Mouse (Mus musculus) heart, embryonic 11.5 days (tissue): Measurements from ENCODE around the gene Prrx2. TPM values are rescaled to one million over a fixed set of nuclear protein-coding genes. Genes with fewer than 3 reads are reported as not detected.

Experiments used
- ATAC-seq: fragments of 200-750 bp; cut with Nextera tagmentation; replicated peaks from 2 replicates; pipeline ENCODE4 v1.8.0; 2017; ENCODE audit warnings: moderate library complexity; ENCODE audit not compliant: insufficient number of reproducible peaks, low FRiP score, low TSS enrichment
- H3K27ac ChIP-seq: fragments of 300-500 bp; sonication (generic); 2 replicates; pipeline ENCODE4 v1.5.1; 2014; ENCODE audit warnings: mild to moderate bottlenecking, low read depth, low read length
- H3K27me3 ChIP-seq: fragments of 300-500 bp; sonication (generic); 2 replicates; pipeline ENCODE4 v1.6.1; 2014; ENCODE audit warnings: mild to moderate bottlenecking, low read length, mixed read lengths; ENCODE audit not compliant: control insufficient read depth, insufficient read depth
- H3K36me3 ChIP-seq: fragments of 300-500 bp; sonication (generic); 2 replicates; pipeline ENCODE4 v1.6.1; 2014; ENCODE audit warnings: mild to moderate bottlenecking, low read length, moderate library complexity, mixed read lengths; ENCODE audit not compliant: control insufficient read depth, insufficient read depth
- H3K4me1 ChIP-seq: fragments of 300-500 bp; sonication (generic); 2 replicates; pipeline ENCODE4 v1.6.1; 2014; ENCODE audit warnings: low read length; ENCODE audit not compliant: control insufficient read depth, insufficient read depth
- H3K4me2 ChIP-seq: fragments of 300-500 bp; sonication (generic); 2 replicates; pipeline ENCODE4 v1.6.1; 2014; ENCODE audit warnings: mild to moderate bottlenecking, moderate library complexity
- H3K4me3 ChIP-seq: fragments of 300-500 bp; sonication (generic); 2 replicates; pipeline ENCODE4 v1.5.1; 2014; ENCODE audit warnings: low read depth, low read length
- H3K9ac ChIP-seq: fragments of 300-500 bp; sonication (generic); 2 replicates; pipeline ENCODE4 v1.6.1; 2014; ENCODE audit warnings: mild to moderate bottlenecking, low read depth, low read length, moderate library complexity
- H3K9me3 ChIP-seq: fragments of 300-500 bp; sonication (generic); replicated peaks from 2 replicates; pipeline ENCODE4 v1.6.1; 2016; ENCODE audit warnings: low read length; ENCODE audit not compliant: control insufficient read depth
- WGBS: fragments of 180-500 bp; shearing (Covaris S2); extraction: QIAGEN DNeasy Blood & Tissue Kit; methylation state at CpG from one replicate; pipeline ENCODE4 v1.1.7; 2014; ENCODE audit not compliant: insufficient replicate concordance; 5-methylcytosine and 5-hydroxymethylcytosine counted together
- polyA plus RNA-seq: library from polyadenylated mRNA; unstranded; fragments of >200 nt; fragmentation: Nextera tagmentation; extraction: Ambion mirVana; gene quantifications from 2 replicates; pipeline ENCODE4 v1.2.1, GENCODE M21; 2014

Gene Prrx2
- polyA plus RNA-seq, 1 experiment from 2014 or later: 55.8 TPM

- peaks cover 59% of the 10 kb centered on the region for H3K4me1 ChIP-seq
- 59% methylated on average over 8 of the region's 8 CpGs for WGBS
These were observed 13.4 kb downstream of the Prrx2 start for GRCm38 (mm10) chr2:30848184-30848583.

GRCm38 (mm10) chr2:30850581-30850980 is 15.8 kb downstream of the Prrx2 start:
- Histone ChIP-seq H3K4me3 (no peak overlapping the region), H3K27ac (no peak overlapping the region), H3K9me3 (no peaks in the 10 kb centered on the region), H3K4me1 (peaks cover 69% of the 10 kb centered on the region), H3K4me2 (no peak overlapping the region), H3K36me3 (no peaks in the 10 kb centered on the region), H3K27me3 (no peaks in the 10 kb centered on the region; the same call in 1 of the 2 replicates), H3K9ac (peak overlapping the region; percentile 50; the same call in 1 of the 2 replicates)
- WGBS: 27% methylated on average over 6 of the region's 6 CpGs
- ATAC-seq: no peak

More at GRCm38 (mm10) chr2:30848184-30848583, 13.4 kb downstream of the Prrx2 start:
- H3K9ac ChIP-seq: no peak overlapping the region
- H3K36me3 ChIP-seq: no peaks in the 10 kb centered on the region
- H3K27me3 ChIP-seq: peaks cover 11% of the 10 kb centered on the region; the same call in 1 of the 2 replicates
- no peak overlapping the region for H3K4me2 ChIP-seq
- H3K4me3 ChIP-seq: no peak overlapping the region
- no peak for ATAC-seq
- H3K9me3 ChIP-seq: no peaks in the 10 kb centered on the region
- H3K27ac ChIP-seq: no peak overlapping the region

DNA sequence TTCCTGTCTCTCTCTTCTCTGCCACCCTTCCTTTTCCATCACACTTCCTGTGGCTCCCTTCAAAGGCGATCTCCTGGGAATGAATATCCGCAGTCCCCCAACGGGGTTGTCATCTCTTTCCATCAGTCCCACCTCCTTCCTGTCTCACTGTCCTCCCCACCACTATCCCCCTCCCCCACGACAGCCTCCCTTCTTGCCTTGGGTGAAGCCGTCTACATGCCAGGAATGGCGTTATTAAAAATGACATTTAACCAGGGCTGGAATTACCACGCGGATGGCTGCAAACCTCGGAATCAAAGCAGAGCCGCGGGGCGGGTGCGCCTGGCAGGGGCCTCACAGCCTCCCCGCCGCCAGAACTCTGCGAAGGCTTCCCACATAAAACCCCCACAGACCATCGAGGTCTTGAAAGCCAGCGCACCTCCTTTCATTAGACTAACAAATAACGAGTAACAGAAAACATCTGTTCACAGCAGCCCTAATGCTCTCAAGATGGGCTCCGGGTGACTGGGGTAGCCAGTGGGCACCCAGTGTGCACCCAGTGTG is 18.1 kb downstream of the Prrx2 start:
- H3K4me1 ChIP-seq: peaks cover 58% of the 10 kb centered on the region
- no peaks in the 10 kb centered on the region for H3K9me3 ChIP-seq
- H3K27me3 ChIP-seq: no peaks in the 10 kb centered on the region
- WGBS: 27% methylated on average over 20 of the region's 20 CpGs
- H3K4me3 ChIP-seq: no peak overlapping the region
- H3K9ac ChIP-seq: peak overlapping the region; percentile 39; the same call in 1 of the 2 replicates
- H3K27ac ChIP-seq: peak overlapping the region; percentile 12; the same call in 1 of the 2 replicates
- H3K36me3 ChIP-seq: no peaks in the 10 kb centered on the region; the same call in 1 of the 2 replicates
- no peak for ATAC-seq
- peak overlapping the region; percentile 6; the same call in 1 of the 2 replicates for H3K4me2 ChIP-seq

DNA sequence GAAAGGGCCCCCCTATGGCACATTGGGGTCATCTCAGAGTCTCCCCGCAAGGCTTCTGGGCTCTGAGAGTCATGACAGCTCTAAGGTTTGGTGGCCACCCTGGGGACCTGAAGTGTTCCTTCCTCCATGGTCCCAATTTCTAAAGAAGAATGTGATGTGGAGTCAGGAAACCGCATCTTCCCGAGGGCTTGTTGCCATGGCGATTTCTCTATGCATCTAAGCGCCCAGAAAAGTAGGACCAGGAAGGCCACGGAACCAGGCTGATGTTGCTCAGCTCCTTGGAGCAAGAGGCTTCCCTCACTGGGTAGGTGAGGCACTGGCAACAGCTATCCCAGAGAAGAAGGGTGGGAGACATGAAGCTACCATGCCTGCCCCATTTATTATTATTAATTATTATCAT is 22.3 kb downstream of the Prrx2 start:
- H3K36me3 ChIP-seq: no peaks in the 10 kb centered on the region; the same call in 1 of the 2 replicates
- no peaks in the 10 kb centered on the region for H3K27me3 ChIP-seq
- H3K4me1 ChIP-seq: peaks cover 57% of the 10 kb centered on the region
- H3K27ac ChIP-seq: no peak overlapping the region
- H3K4me3 ChIP-seq: no peak overlapping the region
- no peak for ATAC-seq
- H3K4me2 ChIP-seq: no peak overlapping the region
- H3K9ac ChIP-seq: no peak overlapping the region
- no peaks in the 10 kb centered on the region for H3K9me3 ChIP-seq
- WGBS: 77% methylated on average over 6 of the region's 6 CpGs

DNA sequence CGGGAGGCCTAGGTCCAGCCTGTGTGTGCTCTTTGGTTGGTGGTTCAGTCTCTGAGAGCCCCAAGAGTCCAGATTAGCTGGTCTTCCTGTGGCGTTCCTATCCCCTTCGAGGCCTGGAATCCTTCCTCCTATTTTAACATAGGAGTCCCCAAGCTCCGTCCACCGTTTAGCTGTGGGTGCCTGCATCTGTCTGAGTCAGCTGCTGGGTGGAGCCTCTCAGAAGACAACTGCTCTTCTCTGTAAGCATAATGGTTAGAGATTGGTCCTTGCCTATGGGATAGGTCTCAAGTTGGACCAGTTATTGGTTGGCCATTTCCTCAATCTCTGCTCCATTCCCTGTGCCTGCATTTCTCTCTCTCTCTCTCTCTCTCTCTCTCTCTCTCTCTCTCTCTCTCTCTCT is 25.0 kb downstream of the Prrx2 start:
- Histone ChIP-seq H3K9me3 (no peaks in the 10 kb centered on the region), H3K27me3 (no peaks in the 10 kb centered on the region), H3K9ac (0 out of 2 replicates have a peak overlapping the region, but pooled peaks have one; percentile 16), H3K4me2 (no peak overlapping the region), H3K4me1 (peaks cover 58% of the 10 kb centered on the region), H3K36me3 (no peaks in the 10 kb centered on the region; the same call in 1 of the 2 replicates), H3K27ac (peak overlapping the region; percentile 41; the same call in 1 of the 2 replicates), H3K4me3 (no peak overlapping the region)
- 59% methylated on average over 5 of the region's 5 CpGs for WGBS
- no peak for ATAC-seq

DNA sequence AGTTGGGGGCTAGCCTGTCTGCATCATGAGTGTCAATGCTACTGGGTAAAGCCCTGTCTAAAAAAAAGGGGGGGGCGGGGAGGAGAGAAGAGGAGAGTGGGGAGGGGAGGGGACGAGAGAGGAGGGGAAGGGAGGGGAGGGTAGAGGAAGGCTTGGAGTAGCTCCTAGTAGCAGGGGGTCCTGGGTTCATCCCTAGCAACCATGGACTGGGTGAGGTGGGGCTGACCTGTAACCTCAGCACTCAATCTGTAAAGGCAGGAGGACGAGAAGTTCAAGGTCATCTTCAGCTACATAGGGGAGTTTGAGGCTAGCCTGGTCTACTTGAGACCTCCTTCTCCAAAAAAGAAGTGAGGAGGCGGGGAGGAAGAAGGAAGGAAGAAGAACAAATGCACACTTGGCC is 27.3 kb downstream of the Prrx2 start:
- no peaks in the 10 kb centered on the region for H3K27me3 ChIP-seq
- H3K27ac ChIP-seq: no peak overlapping the region
- H3K4me2 ChIP-seq: no peak overlapping the region
- ATAC-seq: no peak
- H3K36me3 ChIP-seq: no peaks in the 10 kb centered on the region
- peaks cover 62% of the 10 kb centered on the region for H3K4me1 ChIP-seq
- H3K9me3 ChIP-seq: no peaks in the 10 kb centered on the region
- no peak overlapping the region for H3K4me3 ChIP-seq
- H3K9ac ChIP-seq: no peak overlapping the region
- WGBS: 62% methylated on average over 4 of the region's 4 CpGs

GRCm38 (mm10) chr2:30863574-30863973 is 28.8 kb downstream of the Prrx2 start:
- Histone ChIP-seq H3K27me3 (no peaks in the 10 kb centered on the region), H3K4me3 (no peak overlapping the region), H3K9ac (peak overlapping the region; percentile 49; the same call in 1 of the 2 replicates), H3K36me3 (no peaks in the 10 kb centered on the region), H3K4me2 (peak overlapping the region; percentile 19), H3K4me1 (peaks cover 50% of the 10 kb centered on the region), H3K27ac (peak overlapping the region; percentile 71), H3K9me3 (no peaks in the 10 kb centered on the region)
- ATAC-seq: no peak
- 27% methylated on average over 9 of the region's 9 CpGs for WGBS

DNA sequence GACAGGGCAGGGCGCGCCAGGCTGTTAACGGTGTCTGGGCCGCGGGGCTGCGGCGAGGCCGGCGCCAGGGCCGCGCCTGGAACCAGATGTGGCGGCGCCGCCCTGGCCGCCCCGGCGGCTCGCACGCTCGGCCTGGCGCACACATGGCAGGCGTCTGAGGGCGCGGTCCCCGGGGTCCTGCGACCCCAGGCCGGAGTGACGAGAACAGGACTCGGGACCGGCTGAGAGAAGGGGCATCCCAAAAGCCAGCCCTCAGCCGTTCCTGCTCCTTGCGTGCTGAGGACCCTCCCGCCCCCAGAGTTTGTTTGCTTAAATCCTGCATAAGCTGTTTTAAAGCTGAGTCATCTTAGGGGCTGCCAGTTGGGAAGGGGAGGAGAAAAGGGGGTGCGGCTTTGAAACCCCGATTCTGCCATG is 30.2 kb downstream of the Prrx2 start:
- ATAC-seq: peak; percentile 53; the same call in 1 of the 2 replicates
- Histone ChIP-seq H3K27me3 (no peaks in the 10 kb centered on the region), H3K4me1 (peaks cover 38% of the 10 kb centered on the region), H3K27ac (peak overlapping the region; percentile 71), H3K9ac (peak overlapping the region; percentile 62), H3K4me3 (peak overlapping the region; percentile 32), H3K36me3 (no peaks in the 10 kb centered on the region), H3K4me2 (peak overlapping the region; percentile 66), H3K9me3 (no peaks in the 10 kb centered on the region)
- WGBS: 4% methylated on average over 35 of the region's 35 CpGs

- 45% methylated on average over 3 of the region's 3 CpGs for WGBS
- Histone ChIP-seq H3K9ac (peak overlapping the region; percentile 62; the same call in 1 of the 2 replicates), H3K9me3 (no peaks in the 10 kb centered on the region), H3K4me2 (peak overlapping the region; percentile 66; the same call in 1 of the 2 replicates), H3K4me3 (peak overlapping the region; percentile 32; the same call in 1 of the 2 replicates), H3K27ac (no peak overlapping the region; the same call in 1 of the 2 replicates), H3K4me1 (peaks cover 38% of the 10 kb centered on the region), H3K36me3 (no peaks in the 10 kb centered on the region), H3K27me3 (no peaks in the 10 kb centered on the region)
- no peak for ATAC-seq
These were observed 30.7 kb downstream of the Prrx2 start for GRCm38 (mm10) chr2:30865426-30865825.
